Mouse (Mus musculus) mesoderm, embryonic 11.5 days (tissue): ENCODE measurements around the gene AI481877.

Source experiments
- DNase-seq: peaks from one replicate; pipeline ENCODE4 v3.0.0-alpha.2; 2012; ENCODE audit warnings: low read depth, low spot score

AI481877 gene

GRCm38 (mm10) chr4:59125053-59125452, 13.7 kb downstream of the AI481877 start:
- no peak for DNase-seq

GRCm38 (mm10) chr4:59123557-59123956, 15.2 kb downstream of the AI481877 start:
- no peak for DNase-seq

GRCm38 (mm10) chr4:59117644-59118495, 20.9 kb downstream of the AI481877 start:
- DNase-seq: no peak

GRCm38 (mm10) chr4:59108721-59109120, 30.1 kb downstream of the AI481877 start:
- DNase-seq: no peak

GRCm38 (mm10) chr4:59107886-59108285, 30.9 kb downstream of the AI481877 start:
- DNase-seq: no peak

GRCm38 (mm10) chr4:59106661-59107060, 32.1 kb downstream of the AI481877 start:
- DNase-seq: no peak

GRCm38 (mm10) chr4:59104166-59104565, 34.6 kb downstream of the AI481877 start:
- no peak for DNase-seq

- DNase-seq: peak; percentile 87
Measured at GRCm38 (mm10) chr4:59096393-59096792, 42.4 kb downstream of the AI481877 start.

- DNase-seq: no peak
Measured at GRCm38 (mm10) chr4:59089391-59089790, 49.4 kb downstream of the AI481877 start.

- no peak for DNase-seq
Measured at GRCm38 (mm10) chr4:59083430-59083829, 55.4 kb downstream of the AI481877 start.

- no peak for DNase-seq
Measured at GRCm38 (mm10) chr4:59069276-59069675, 69.5 kb downstream of the AI481877 start.

GRCm38 (mm10) chr4:59062526-59062925, 76.3 kb downstream of the AI481877 start:
- no peak for DNase-seq

GRCm38 (mm10) chr4:59057929-59058328, 80.9 kb downstream of the AI481877 start:
- no peak for DNase-seq

GRCm38 (mm10) chr4:59051081-59051480, 87.7 kb downstream of the AI481877 start:
- no peak for DNase-seq

GRCm38 (mm10) chr4:59047222-59047621, 91.6 kb downstream of the AI481877 start:
- DNase-seq: no peak

GRCm38 (mm10) chr4:59043891-59044290, 94.9 kb downstream of the AI481877 start:
- no peak for DNase-seq

GRCm38 (mm10) chr4:59043074-59043473, 95.7 kb downstream of the AI481877 start:
- no peak for DNase-seq

- no peak for DNase-seq
Measured at GRCm38 (mm10) chr4:59040397-59041287, 98.1 kb downstream of the AI481877 start.

- no peak for DNase-seq
Measured at GRCm38 (mm10) chr4:59037525-59037924, 101.3 kb downstream of the AI481877 start.

GRCm38 (mm10) chr4:59036490-59037127, 102.2 kb downstream of the AI481877 start:
- DNase-seq: peak; percentile 82

GRCm38 (mm10) chr4:59035786-59036350, 102.9 kb downstream of the AI481877 start:
- DNase-seq: no peak
